Mouse (Mus musculus): Measurements from ENCODE around the gene Gm5941. TPM values are rescaled to one million over a fixed set of nuclear protein-coding genes. Genes with fewer than 3 reads are reported as not detected.

Gene Gm5941
- not detected for total RNA-seq (2023)

DNA sequence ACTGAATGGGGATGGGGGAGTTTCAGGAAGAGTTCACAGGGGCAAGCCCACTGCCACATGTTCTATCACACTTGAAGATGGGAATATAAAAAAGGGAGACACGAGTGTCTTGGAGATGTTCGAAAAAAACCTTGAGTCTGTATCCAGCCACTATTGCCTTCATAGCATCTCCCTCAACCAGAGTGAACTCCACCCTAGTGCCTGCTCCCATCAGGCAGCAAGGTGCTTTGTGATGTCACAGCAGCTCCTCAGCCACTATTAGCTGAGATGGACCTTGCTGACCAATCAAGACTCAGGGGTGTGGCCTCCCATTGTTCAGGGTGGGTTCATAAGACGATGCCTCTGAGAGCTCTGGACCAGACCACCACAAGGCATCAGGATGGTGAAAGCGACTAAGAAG, at the start of gene Gm5941:
Gene Gm5941 (plus strand): TSS at position 301 of the 400 bp plus-strand sequence.

Other genes with a start within 250 kb of the Gm5941 start
- not detected for gene Mageb18, start 109.6 kb downstream of the Gm5941 start, total RNA-seq (2023)

Measured in B cell, adult 67 days (primary cell).